Mouse (Mus musculus): ENCODE measurements around the gene Vdac2. TPM values are rescaled to one million over a fixed set of nuclear protein-coding genes. Genes with fewer than 3 reads are reported as not detected.

Gene Vdac2
- polyA plus RNA-seq, 1 experiment from 2014 or later: 297 TPM

GRCm38 (mm10) chr14:21801624-21802023, 23.4 kb upstream of the Vdac2 start:
- Histone ChIP-seq H3K9me3 (replicated peaks; ENCODE audit: control insufficient read depth, low read length) (no peaks in the 10 kb centered on the region), H3K4me3 (replicated peaks; ENCODE audit: low read length) (no peak overlapping the region)
- 78% methylated on average over 7 of the region's 7 CpGs for WGBS

DNA sequence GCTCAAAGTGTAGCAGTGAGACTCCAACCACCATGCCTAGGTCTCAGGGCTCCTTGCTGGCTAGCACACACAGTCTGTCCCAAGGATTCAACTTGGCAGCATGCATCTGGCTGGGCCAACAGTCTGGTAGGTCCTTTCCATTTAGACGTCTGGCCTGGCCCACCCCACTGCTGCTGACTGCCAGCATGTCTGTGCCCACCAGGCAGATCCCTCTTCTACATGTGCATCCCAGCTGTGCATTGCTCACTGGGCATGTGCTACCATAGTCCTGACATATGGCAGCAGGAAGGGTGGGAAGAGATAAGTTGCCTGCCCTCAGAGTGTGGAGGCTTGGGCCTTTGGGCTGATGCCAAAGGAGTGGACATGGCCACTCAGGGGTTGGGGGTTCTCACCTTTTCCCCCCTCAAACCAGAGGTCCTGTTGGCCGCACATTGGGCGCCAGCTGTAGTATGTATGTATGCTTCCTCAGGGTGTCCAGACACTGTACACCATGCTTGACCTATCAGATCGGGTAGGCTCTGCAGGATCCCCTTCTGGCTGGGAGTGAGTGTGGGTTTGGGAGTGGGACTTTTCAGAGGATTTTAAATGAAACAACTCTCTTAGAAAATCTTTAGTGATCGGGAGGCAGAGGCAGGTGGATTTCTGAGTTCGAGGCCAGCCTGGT, 22.4 kb upstream of the Vdac2 start:
- H3K27ac ChIP-seq (ENCODE audit: low read length): no peak overlapping the region

More at GRCm38 (mm10) chr14:21801624-21802023, 23.4 kb upstream of the Vdac2 start:
- H3K36me3 ChIP-seq (ENCODE audit: control insufficient read depth, insufficient read depth, low read length): peaks cover 7% of the 10 kb centered on the region
- no peak overlapping the region for H3K27ac ChIP-seq (ENCODE audit: low read length)
- H3K27me3 ChIP-seq (ENCODE audit: control insufficient read depth, insufficient read depth, low read length): no peaks in the 10 kb centered on the region
- no peak overlapping the region for H3K9ac ChIP-seq (ENCODE audit: low read length)
- ATAC-seq (ENCODE audit: insufficient read depth, low FRiP score): no peak
- 0 out of 2 replicates have a peak, but pooled peaks cover 3% of the 10 kb centered on the region for H3K4me1 ChIP-seq (ENCODE audit: control insufficient read depth, insufficient read depth, low read length)
- H3K4me2 ChIP-seq (ENCODE audit: low read depth, low read length): no peak overlapping the region

DNA sequence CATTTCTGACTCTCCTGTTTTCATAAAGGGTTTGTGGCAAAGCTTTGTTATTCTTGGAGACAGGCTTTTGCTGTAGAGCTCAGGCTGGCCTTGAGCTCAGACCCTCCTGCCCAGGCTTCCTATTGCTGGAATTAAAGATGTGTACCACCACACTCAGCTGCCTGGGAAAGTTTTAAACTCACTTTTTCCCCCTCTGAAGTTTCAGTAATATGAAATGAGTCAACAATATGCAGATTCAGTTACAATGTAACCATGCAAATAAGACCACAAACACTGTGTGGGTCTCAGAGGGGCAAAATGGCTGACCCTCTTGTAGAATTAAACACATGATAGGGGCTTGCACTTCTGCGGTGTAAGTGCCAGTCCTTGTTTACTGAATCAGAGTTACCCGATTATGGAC, 18.8 kb upstream of the Vdac2 start:
- no peaks in the 10 kb centered on the region for H3K4me1 ChIP-seq (ENCODE audit: control insufficient read depth, insufficient read depth, low read length)
- no peaks in the 10 kb centered on the region for H3K9me3 ChIP-seq (replicated peaks; ENCODE audit: control insufficient read depth, low read length)
- no peak overlapping the region for H3K4me2 ChIP-seq (ENCODE audit: low read depth, low read length)
- 39% methylated on average over 2 of the region's 2 CpGs for whole genome bisulfite sequencing
- no peaks in the 10 kb centered on the region for H3K27me3 ChIP-seq (ENCODE audit: control insufficient read depth, insufficient read depth, low read length)
- no peak overlapping the region for H3K4me3 ChIP-seq (replicated peaks; ENCODE audit: low read length)
- ATAC-seq (ENCODE audit: insufficient read depth, low FRiP score): no peak
- peak overlapping the region; percentile 85 for H3K27ac ChIP-seq (ENCODE audit: low read length)
- no peaks in the 10 kb centered on the region for H3K36me3 ChIP-seq (ENCODE audit: control insufficient read depth, insufficient read depth, low read length)
- no peak overlapping the region for H3K9ac ChIP-seq (ENCODE audit: low read length)

More for the DNA sequence above, 22.4 kb upstream of the Vdac2 start:
- Histone ChIP-seq H3K4me3 (replicated peaks; ENCODE audit: low read length) (no peak overlapping the region), H3K4me2 (ENCODE audit: low read depth, low read length) (no peak overlapping the region), H3K9ac (ENCODE audit: low read length) (no peak overlapping the region), H3K27me3 (ENCODE audit: control insufficient read depth, insufficient read depth, low read length) (no peaks in the 10 kb centered on the region), H3K9me3 (replicated peaks; ENCODE audit: control insufficient read depth, low read length) (no peaks in the 10 kb centered on the region), H3K4me1 (ENCODE audit: control insufficient read depth, insufficient read depth, low read length) (0 out of 2 replicates have a peak, but pooled peaks cover 3% of the 10 kb centered on the region), H3K36me3 (ENCODE audit: control insufficient read depth, insufficient read depth, low read length) (peaks cover 7% of the 10 kb centered on the region)
- ATAC-seq (ENCODE audit: insufficient read depth, low FRiP score): no peak
- whole genome bisulfite sequencing: 88% methylated on average over 6 of the region's 6 CpGs

DNA sequence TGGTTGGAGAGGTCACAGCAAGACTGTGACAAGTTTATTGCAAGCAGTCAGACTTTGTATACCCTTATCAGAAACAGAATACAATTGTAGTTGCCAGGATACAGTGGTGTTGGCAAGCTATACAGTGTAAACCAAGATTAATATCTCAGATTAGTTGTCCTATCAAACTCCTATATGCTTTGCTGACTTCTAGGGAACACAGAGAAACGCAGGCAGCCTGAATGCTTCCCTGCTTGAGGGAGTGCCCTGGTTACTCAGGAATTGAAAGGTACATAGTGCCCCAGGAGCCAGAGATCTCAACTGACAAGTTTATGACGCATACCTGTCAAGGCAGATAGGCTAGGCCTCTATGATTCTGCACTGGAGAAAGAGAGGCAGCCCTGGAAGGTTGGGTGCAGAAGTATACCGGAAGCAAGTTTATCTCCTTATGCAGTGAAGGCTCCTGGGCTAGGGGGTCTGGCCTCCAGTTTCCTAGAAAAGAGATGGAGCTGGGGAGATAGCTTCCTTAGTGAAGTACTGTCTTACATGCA, 18.3 kb upstream of the Vdac2 start:
- Histone ChIP-seq H3K9me3 (replicated peaks; ENCODE audit: control insufficient read depth, low read length) (no peaks in the 10 kb centered on the region), H3K27ac (ENCODE audit: low read length) (peak overlapping the region; percentile 85), H3K4me1 (ENCODE audit: control insufficient read depth, insufficient read depth, low read length) (no peaks in the 10 kb centered on the region), H3K9ac (ENCODE audit: low read length) (no peak overlapping the region), H3K27me3 (ENCODE audit: control insufficient read depth, insufficient read depth, low read length) (no peaks in the 10 kb centered on the region), H3K4me2 (ENCODE audit: low read depth, low read length) (no peak overlapping the region), H3K36me3 (ENCODE audit: control insufficient read depth, insufficient read depth, low read length) (no peaks in the 10 kb centered on the region), H3K4me3 (replicated peaks; ENCODE audit: low read length) (no peak overlapping the region)
- peak; percentile 88 for ATAC-seq (ENCODE audit: insufficient read depth, low FRiP score)
- 55% methylated on average over 3 of the region's 3 CpGs for WGBS

DNA sequence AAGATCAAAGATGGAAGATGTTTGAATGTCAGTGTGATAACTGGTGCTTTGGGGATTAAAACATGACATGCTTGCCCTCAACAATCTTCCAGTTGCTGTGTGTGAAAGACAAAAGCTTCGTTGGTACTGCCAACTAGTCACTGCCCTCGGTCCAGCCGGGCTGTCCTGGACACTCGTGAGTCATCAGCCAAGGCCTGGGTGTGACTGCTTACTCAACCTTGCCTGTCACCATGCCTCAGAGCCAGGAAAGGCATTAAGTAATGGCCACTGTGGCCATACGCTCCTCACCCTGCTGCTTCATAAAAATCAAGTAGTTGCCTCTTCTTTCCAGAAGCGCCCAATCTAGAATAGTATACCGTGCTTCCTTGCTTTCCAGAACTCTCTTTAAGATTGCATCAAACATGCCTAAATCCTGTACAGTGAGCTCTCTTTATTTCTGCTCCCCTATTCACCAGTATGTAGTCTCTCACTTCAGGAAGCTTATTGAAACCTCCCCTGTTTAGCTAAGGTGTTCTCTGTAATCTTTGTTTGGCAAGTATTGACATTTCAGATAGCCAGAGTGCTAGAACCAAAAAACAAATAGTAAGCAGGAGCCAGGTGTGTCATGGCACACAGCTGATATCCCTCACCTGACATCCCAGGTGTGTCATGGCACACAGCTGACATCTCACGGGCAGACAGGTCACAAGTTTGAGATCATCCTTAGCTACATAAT, 16.7 kb upstream of the Vdac2 start:
- no peaks in the 10 kb centered on the region for H3K4me1 ChIP-seq (ENCODE audit: control insufficient read depth, insufficient read depth, low read length)
- H3K9me3 ChIP-seq (replicated peaks; ENCODE audit: control insufficient read depth, low read length): no peaks in the 10 kb centered on the region
- no peak overlapping the region for H3K4me3 ChIP-seq (replicated peaks; ENCODE audit: low read length)
- no peak overlapping the region for H3K4me2 ChIP-seq (ENCODE audit: low read depth, low read length)
- peak; percentile 79 for ATAC-seq (ENCODE audit: insufficient read depth, low FRiP score)
- H3K27ac ChIP-seq (ENCODE audit: low read length): peak overlapping the region; percentile 80
- H3K27me3 ChIP-seq (ENCODE audit: control insufficient read depth, insufficient read depth, low read length): no peaks in the 10 kb centered on the region
- WGBS: 58% methylated on average over 8 of the region's 8 CpGs
- no peaks in the 10 kb centered on the region for H3K36me3 ChIP-seq (ENCODE audit: control insufficient read depth, insufficient read depth, low read length)
- H3K9ac ChIP-seq (ENCODE audit: low read length): no peak overlapping the region

- no peaks in the 10 kb centered on the region for H3K36me3 ChIP-seq (ENCODE audit: control insufficient read depth, insufficient read depth, low read length)
- no peak for ATAC-seq (ENCODE audit: insufficient read depth, low FRiP score)
- no peak overlapping the region for H3K4me2 ChIP-seq (ENCODE audit: low read depth, low read length)
- H3K27me3 ChIP-seq (ENCODE audit: control insufficient read depth, insufficient read depth, low read length): no peaks in the 10 kb centered on the region
- no peaks in the 10 kb centered on the region for H3K9me3 ChIP-seq (replicated peaks; ENCODE audit: control insufficient read depth, low read length)
- H3K27ac ChIP-seq (ENCODE audit: low read length): no peak overlapping the region
- WGBS: 93% methylated on average over 2 of the region's 2 CpGs
- no peak overlapping the region for H3K4me3 ChIP-seq (replicated peaks; ENCODE audit: low read length)
- H3K9ac ChIP-seq (ENCODE audit: low read length): no peak overlapping the region
- 0 out of 2 replicates have a peak, but pooled peaks cover 2% of the 10 kb centered on the region for H3K4me1 ChIP-seq (ENCODE audit: control insufficient read depth, insufficient read depth, low read length)
These were observed 15.6 kb upstream of the Vdac2 start for GRCm38 (mm10) chr14:21809418-21809817.

- H3K36me3 ChIP-seq (ENCODE audit: control insufficient read depth, insufficient read depth, low read length): no peaks in the 10 kb centered on the region
- H3K4me3 ChIP-seq (replicated peaks; ENCODE audit: low read length): no peak overlapping the region
- no peaks in the 10 kb centered on the region for H3K27me3 ChIP-seq (ENCODE audit: control insufficient read depth, insufficient read depth, low read length)
- no peak overlapping the region for H3K4me2 ChIP-seq (ENCODE audit: low read depth, low read length)
- no peak overlapping the region for H3K9ac ChIP-seq (ENCODE audit: low read length)
- no peaks in the 10 kb centered on the region for H3K9me3 ChIP-seq (replicated peaks; ENCODE audit: control insufficient read depth, low read length)
- H3K27ac ChIP-seq (ENCODE audit: low read length): no peak overlapping the region
- ATAC-seq (ENCODE audit: insufficient read depth, low FRiP score): no peak
- H3K4me1 ChIP-seq (ENCODE audit: control insufficient read depth, insufficient read depth, low read length): 0 out of 2 replicates have a peak, but pooled peaks cover 2% of the 10 kb centered on the region
- 90% methylated on average over 4 of the region's 4 CpGs for WGBS
These were observed 13.7 kb upstream of the Vdac2 start for GRCm38 (mm10) chr14:21811301-21811700.

DNA sequence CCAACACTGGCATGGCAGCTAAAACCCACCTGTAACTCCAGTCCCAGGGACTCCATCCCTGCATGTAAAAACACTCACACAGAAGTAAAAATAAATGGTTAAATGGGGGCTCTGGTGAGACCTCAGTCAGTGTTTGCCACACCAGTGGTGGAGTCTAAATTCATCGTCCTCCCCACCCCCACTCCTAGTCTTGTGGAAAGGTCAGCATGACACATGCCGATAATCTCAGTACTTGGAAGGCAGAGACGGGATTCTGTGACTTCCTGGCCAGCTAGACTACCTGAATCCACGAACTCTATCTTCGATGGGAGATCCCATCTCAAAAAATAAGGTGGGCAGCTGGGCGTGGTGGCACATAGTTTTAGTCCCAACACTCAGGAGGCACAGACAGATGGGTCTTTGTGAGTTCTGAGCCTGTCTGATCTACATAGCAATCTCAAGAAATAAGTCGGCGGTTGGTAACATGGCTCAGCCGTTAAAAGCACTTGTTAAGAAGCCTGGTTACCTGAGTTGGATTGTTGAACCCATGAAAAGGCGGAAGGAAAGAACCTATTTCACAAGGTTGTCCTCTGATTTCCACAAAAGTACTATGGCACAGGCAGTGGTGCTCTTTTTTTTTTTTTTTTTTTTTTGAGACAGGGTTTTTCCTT, 13.2 kb upstream of the Vdac2 start:
- Histone ChIP-seq H3K9me3 (replicated peaks; ENCODE audit: control insufficient read depth, low read length) (no peaks in the 10 kb centered on the region), H3K4me3 (replicated peaks; ENCODE audit: low read length) (no peak overlapping the region), H3K27me3 (ENCODE audit: control insufficient read depth, insufficient read depth, low read length) (no peaks in the 10 kb centered on the region), H3K9ac (ENCODE audit: low read length) (no peak overlapping the region), H3K36me3 (ENCODE audit: control insufficient read depth, insufficient read depth, low read length) (no peaks in the 10 kb centered on the region), H3K4me1 (ENCODE audit: control insufficient read depth, insufficient read depth, low read length) (0 out of 2 replicates have a peak, but pooled peaks cover 2% of the 10 kb centered on the region), H3K4me2 (ENCODE audit: low read depth, low read length) (no peak overlapping the region), H3K27ac (ENCODE audit: low read length) (no peak overlapping the region)
- no peak for ATAC-seq (ENCODE audit: insufficient read depth, low FRiP score)
- WGBS: 81% methylated on average over 10 of the region's 10 CpGs
